Comparison of ENCODE assay signal across 16 mouse cellular contexts in genomic region chr2:152904127-152904643, GRCm38 (mm10). TPM values are rescaled to one million over a fixed set of nuclear protein-coding genes. Genes with fewer than 3 reads are reported as not detected.
DNase-seq lines count a peak whose midpoint lies in the region; ATAC-seq lines count a peak whose summit lies in the region.
"Had no signal": no experiment of that assay in that cellular context is flagged by ENCODE, and none has a peak within 500 bp of the region (broad histone marks: within the 10 kb centered on the region; RNA-seq: fewer than 3 reads in every experiment).

No protein-coding gene starts in this region.

- H3K27me3 ChIP-seq in forebrain, embryonic 16.5 days (replicated peaks; ENCODE audit: control insufficient read depth, insufficient read depth, low read length): no peaks in the 10 kb centered on the region
- H3K27me3 ChIP-seq: stomach, embryonic 15.5 days had no signal

- peak; percentile 82 for ATAC-seq in common myeloid progenitor, adult 5-6 weeks (replicated peaks; ENCODE audit: low read depth, poor library complexity, severe bottlenecking)
- ATAC-seq in forebrain, embryonic 16.5 days: no peak

- peaks cover 13% of the 10 kb centered on the region for H3K4me1 ChIP-seq in forebrain, embryonic 16.5 days (replicated peaks; ENCODE audit: control insufficient read depth, insufficient read depth, low read length)

- WGBS in macrophage (ENCODE audit: missing documents): under 1% methylated on average over 5 of the region's 5 CpGs
- 78% methylated on average over 5 of the region's 5 CpGs for WGBS in forebrain, embryonic 16.5 days

- H3K9me3 ChIP-seq in forebrain, embryonic 16.5 days (ENCODE audit: control insufficient read depth, low read length): no peaks in the 10 kb centered on the region
- H3K9me3 ChIP-seq: stomach, embryonic 15.5 days had no signal

- H3K36me3 ChIP-seq in macrophage (ENCODE audit: inconsistent target): no peaks in the 10 kb centered on the region
- H3K36me3 ChIP-seq in forebrain, embryonic 16.5 days (ENCODE audit: control insufficient read depth, insufficient read depth): no peaks in the 10 kb centered on the region
- H3K36me3 ChIP-seq: stomach, embryonic 15.5 days had no signal

- H3K4me2 ChIP-seq in forebrain, embryonic 16.5 days (ENCODE audit: low read length): no peak overlapping the region
- H3K4me2 ChIP-seq: stomach, embryonic 15.5 days had no signal

- intact Hi-C loops in heart, postnatal 25 days (cut with DNase I): no loop called here

- H3K79me2 ChIP-seq in macrophage (ENCODE audit: inconsistent target): no peaks in the 10 kb centered on the region

- DNase-seq in heart, adult 18-20 months: peak; percentile 41 to 57
- no peak for DNase-seq in heart, postnatal 25 days (ENCODE audit: low spot score)
- peak; percentile 75 for DNase-seq in CD4-positive helper T cell, adult 2 months (ENCODE audit: low read depth, low spot score)
- no peak for DNase-seq in kidney, postnatal 4 days
- no peak for DNase-seq in kidney, postnatal 25 days
- DNase-seq: cerebellum, adult 9-10 months; kidney, adult 8-10 months had no signal

- H3K9ac ChIP-seq in forebrain, embryonic 16.5 days (replicated peaks; ENCODE audit: low read depth, low read length): no peak overlapping the region
- H3K9ac ChIP-seq: stomach, embryonic 15.5 days had no signal

- H3K4me3 ChIP-seq in macrophage (ENCODE audit: inconsistent target): no peak overlapping the region
- H3K4me3 ChIP-seq in forebrain, embryonic 16.5 days (replicated peaks; ENCODE audit: low read length): no peak overlapping the region
- H3K4me3 ChIP-seq: stomach, embryonic 15.5 days had no signal

- peak overlapping the region; percentile 85 for H3K27ac ChIP-seq in macrophage
- H3K27ac ChIP-seq in forebrain, embryonic 16.5 days (ENCODE audit: low read length): no peak overlapping the region
- H3K27ac ChIP-seq: stomach, embryonic 15.5 days had no signal

RNA-seq across cellular contexts. Expression of gene Mylk2, which starts 7.0 kb away (rescaled TPM):
- under 1 TPM in 1 of 2 experiments, not detected in 1; 0.13 TPM for total RNA-seq in heart, adult 18-20 months (2021)
- total RNA-seq in heart, postnatal 25 days (2021): under 1 TPM in 1 of 2 experiments, not detected in 1; 0.13 TPM
- not detected in 2 replicates for total RNA-seq in common myeloid progenitor, adult 5-6 weeks (2017)
- under 1 TPM in 3 of 26 experiments, not detected in 23; 0.16 to 0.94 (median 0.80) TPM for total RNA-seq in macrophage (2018; cell fraction: chromatin; rRNA removed)
- total RNA-seq in macrophage (2018; cell fraction: cytosol; rRNA removed): under 1 TPM in 5 of 26 experiments, not detected in 21; 0.03 to 0.14 (median 0.04) TPM
- 1 to 10 TPM in 1 of 26 experiments, under 1 TPM in 5, not detected in 20; 0.29 to 1.1 (median 0.36) TPM for total RNA-seq in macrophage (2018; cell fraction: nucleus; rRNA removed)
- not detected in 3 replicates for polyA plus RNA-seq in macrophage (2018)
- polyA plus RNA-seq in forebrain, embryonic 16.5 days (2015; fragmentation: Nextera tagmentation; extraction: Ambion mirVana): not detected in 2 replicates
- total RNA-seq: adrenal gland, postnatal 14 days; left cerebral cortex, postnatal 14 days had no signal
- polyA plus RNA-seq: heart, embryonic 14.5 days; midbrain, postnatal 0 days had no signal

RNA-seq across cellular contexts. Expression of gene Foxs1, which starts 28.8 kb away (rescaled TPM):
- 1 to 10 TPM; 2.2 to 2.6 TPM for total RNA-seq in heart, adult 18-20 months (2021)
- 1 to 10 TPM; 3.7 TPM for total RNA-seq in heart, postnatal 25 days (2021)
- total RNA-seq in common myeloid progenitor, adult 5-6 weeks (2017): not detected in 2 replicates
- not detected for total RNA-seq in macrophage (2018; cell fraction: chromatin; rRNA removed)
- total RNA-seq in macrophage (2018; cell fraction: cytosol; rRNA removed): under 1 TPM in 1 of 26 experiments, not detected in 25; 0.09 TPM
- under 1 TPM in 1 of 26 experiments, not detected in 25; 0.46 TPM for total RNA-seq in macrophage (2018; cell fraction: nucleus; rRNA removed)
- not detected in 3 replicates for polyA plus RNA-seq in macrophage (2018)
- polyA plus RNA-seq in forebrain, embryonic 16.5 days (2015; fragmentation: Nextera tagmentation; extraction: Ambion mirVana): 3.6 and 3.7 TPM in 2 replicates

RNA-seq across cellular contexts. Expression of gene Dusp15, which starts 47.3 kb away (rescaled TPM):
- not detected for total RNA-seq in heart, adult 18-20 months (2021)
- under 1 TPM in 1 of 2 experiments, not detected in 1; 0.20 TPM for total RNA-seq in heart, postnatal 25 days (2021)
- total RNA-seq in common myeloid progenitor, adult 5-6 weeks (2017): not detected in 2 replicates
- not detected for total RNA-seq in macrophage (2018; cell fraction: chromatin; rRNA removed)
- total RNA-seq in macrophage (2018; cell fraction: cytosol; rRNA removed): not detected
- total RNA-seq in macrophage (2018; cell fraction: nucleus; rRNA removed): under 1 TPM in 1 of 26 experiments, not detected in 25; 0.12 TPM
- not detected in 3 replicates for polyA plus RNA-seq in macrophage (2018)
- polyA plus RNA-seq in forebrain, embryonic 16.5 days (2015; fragmentation: Nextera tagmentation; extraction: Ambion mirVana): 6.0 and 8.6 TPM in 2 replicates
- polyA plus RNA-seq: heart, embryonic 14.5 days; liver, embryonic 16.5 days had no signal

RNA-seq across cellular contexts. Expression of gene Tpx2, which starts 56.4 kb away (rescaled TPM):
- total RNA-seq in heart, adult 18-20 months (2021): 1 to 10 TPM in 1 of 2 experiments, under 1 TPM in 1; 0.90 to 1.0 TPM
- total RNA-seq in heart, postnatal 25 days (2021): 1 to 10 TPM; 1.5 to 1.6 TPM
- total RNA-seq in common myeloid progenitor, adult 5-6 weeks (2017): 98.6 and 104 TPM in 2 replicates
- 10 to 100 TPM in 5 of 26 experiments, 1 to 10 TPM in 21; 2.1 to 18.9 (median 7.1) TPM for total RNA-seq in macrophage (2018; cell fraction: chromatin; rRNA removed)
- total RNA-seq in macrophage (2018; cell fraction: cytosol; rRNA removed): 10 to 100 TPM in 13 of 26 experiments, 1 to 10 TPM in 13; 4.3 to 30.1 (median 10.4) TPM
- 10 to 100 TPM in 12 of 26 experiments, 1 to 10 TPM in 14; 2.6 to 18.6 (median 9.8) TPM for total RNA-seq in macrophage (2018; cell fraction: nucleus; rRNA removed)
- 3.4 to 14.0 TPM (median 11.8 TPM) in 3 replicates for polyA plus RNA-seq in macrophage (2018)
- 40.0 and 49.6 TPM in 2 replicates for polyA plus RNA-seq in forebrain, embryonic 16.5 days (2015; fragmentation: Nextera tagmentation; extraction: Ambion mirVana)

RNA-seq across cellular contexts. Expression of gene Ttll9, which starts 58.1 kb away (rescaled TPM):
- total RNA-seq in heart, adult 18-20 months (2021): not detected
- total RNA-seq in heart, postnatal 25 days (2021): not detected
- total RNA-seq in common myeloid progenitor, adult 5-6 weeks (2017): 0.50 and 1.6 TPM in 2 replicates
- not detected for total RNA-seq in macrophage (2018; cell fraction: chromatin; rRNA removed)
- total RNA-seq in macrophage (2018; cell fraction: cytosol; rRNA removed): under 1 TPM in 1 of 26 experiments, not detected in 25; 0.09 TPM
- total RNA-seq in macrophage (2018; cell fraction: nucleus; rRNA removed): under 1 TPM in 1 of 26 experiments, not detected in 25; 0.50 TPM
- polyA plus RNA-seq in macrophage (2018): not detected in 3 replicates
- 2.1 and 3.5 TPM in 2 replicates for polyA plus RNA-seq in forebrain, embryonic 16.5 days (2015; fragmentation: Nextera tagmentation; extraction: Ambion mirVana)

Comparison
In these comparisons a context has a peak if more than half of its experiments do, and no peak if none do; other contexts are left out.
1. DNase-seq: peak in heart, adult 18-20 months (2 of 2) and CD4-positive helper T cell, adult 2 months (single experiment); none in heart, postnatal 25 days (single experiment), kidney, postnatal 4 days (0 of 2) and kidney, postnatal 25 days (0 of 2).